Mouse (Mus musculus): ENCODE measurements around the gene Map2k6.

DNA sequence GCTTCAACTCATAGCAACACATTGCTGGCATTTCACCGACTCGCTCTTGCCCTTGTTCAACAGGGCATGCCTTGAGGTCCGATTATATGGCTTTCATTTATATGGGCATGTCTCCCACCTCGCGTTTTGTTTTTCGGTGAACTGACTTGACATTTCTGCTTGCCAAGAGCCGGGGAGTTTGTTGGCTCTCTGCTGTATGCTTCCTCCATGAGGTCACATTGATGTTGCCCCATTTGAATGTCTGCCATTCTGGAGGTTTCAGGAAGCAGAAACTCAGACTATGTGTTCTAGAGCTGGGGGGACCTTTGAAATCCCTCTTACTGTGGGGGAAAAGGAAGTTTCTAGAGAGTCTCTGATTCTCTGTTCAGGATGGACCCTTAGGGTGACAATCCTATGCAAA, 21.5 kb downstream of the Map2k6 start:
- TF ChIP-seq TAL1 (IDR thresholded peaks at IDR 0.05; ENCODE audit: low read length) (no peak), USF2 (IDR thresholded peaks at IDR 0.05; ENCODE audit: borderline replicate concordance in 1 of 2, insufficient read depth in 1 of 2, low read depth in 1 of 2, low read length in 2 of 2) (no peak), POLR2AphosphoS2 (IDR thresholded peaks at IDR 0.05; ENCODE audit: low read length) (no peak), CHD2 (IDR thresholded peaks at IDR 0.05; ENCODE audit: low read length) (no peak), NELFE (IDR thresholded peaks at IDR 0.05; ENCODE audit: low read depth, low read length) (no peak), NRF1 (IDR thresholded peaks at IDR 0.05; ENCODE audit: insufficient read depth, low read depth, low read length, poor library complexity, severe bottlenecking) (no peak), EP300 (IDR thresholded peaks at IDR 0.05; ENCODE audit: low read depth in 1 of 2, low read length in 2 of 2) (no peak), CTCF (IDR thresholded peaks at IDR 0.05 in 2 of 3, conservative IDR thresholded peaks at IDR 0.05 in 1 of 3; ENCODE audit: control insufficient read depth in 1 of 3, insufficient read depth in 1 of 3, low read depth in 2 of 3, low read length in 3 of 3, poor library complexity in 1 of 3, severe bottlenecking in 1 of 3) (no peak), ZNF384 (IDR thresholded peaks at IDR 0.05; ENCODE audit: low read depth, low read length) (no peak), E2F4 (IDR thresholded peaks at IDR 0.05; ENCODE audit: borderline replicate concordance, low read depth, low read length) (no peak), BHLHE40 (IDR thresholded peaks at IDR 0.05; ENCODE audit: borderline replicate concordance, low read depth, low read length) (no peak), POLR2A (IDR thresholded peaks at IDR 0.05; ENCODE audit: control insufficient read depth in 1 of 2, insufficient read depth in 1 of 2, low read depth in 1 of 2, low read length in 2 of 2, poor library complexity in 1 of 2) (no peak), CHD1 (IDR thresholded peaks at IDR 0.05; ENCODE audit: low read depth, low read length) (no peak), TCF12 (IDR thresholded peaks at IDR 0.05; ENCODE audit: low read depth, low read length) (no peak)

Measured in MEL (cell line).